Mouse (Mus musculus): Measurements from ENCODE around the gene Arap2.

DNA sequence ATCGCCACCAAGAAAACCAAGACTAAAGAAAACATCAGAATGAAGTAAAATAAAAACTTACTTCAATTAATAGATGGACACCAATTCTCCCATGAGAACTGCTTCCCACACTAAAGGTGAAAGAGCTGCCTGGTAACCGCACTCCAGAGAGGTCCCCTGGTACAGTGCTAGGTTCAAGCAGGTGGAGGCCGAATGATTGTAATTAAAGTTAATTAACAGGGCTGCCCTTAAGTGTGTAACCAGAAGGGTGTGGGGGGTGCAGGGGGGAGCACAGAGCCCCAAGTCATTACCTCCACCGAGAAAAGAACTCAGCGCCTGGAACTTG is 538 bp downstream of the Arap2 start:
- TF ChIP-seq CTCF (IDR thresholded peaks at IDR 0.05; ENCODE audit: low read depth), result no peak
- TF ChIP-seq EP300 (IDR thresholded peaks at IDR 0.05; ENCODE audit: low read depth), result no peak
